Mouse (Mus musculus): ENCODE results near the gene Gm14443. TPM values are rescaled to one million over a fixed set of nuclear protein-coding genes. Genes with fewer than 3 reads are reported as not detected.
"Not testable (repeated sequence)": the region's sequence is repeated elsewhere in the genome, so short reads cannot be mapped to it uniquely, and the experiment has no call there.

Gene Gm14443
- polyA plus RNA-seq, 1 experiment from 2014 or later = 0.37 TPM

DNA sequence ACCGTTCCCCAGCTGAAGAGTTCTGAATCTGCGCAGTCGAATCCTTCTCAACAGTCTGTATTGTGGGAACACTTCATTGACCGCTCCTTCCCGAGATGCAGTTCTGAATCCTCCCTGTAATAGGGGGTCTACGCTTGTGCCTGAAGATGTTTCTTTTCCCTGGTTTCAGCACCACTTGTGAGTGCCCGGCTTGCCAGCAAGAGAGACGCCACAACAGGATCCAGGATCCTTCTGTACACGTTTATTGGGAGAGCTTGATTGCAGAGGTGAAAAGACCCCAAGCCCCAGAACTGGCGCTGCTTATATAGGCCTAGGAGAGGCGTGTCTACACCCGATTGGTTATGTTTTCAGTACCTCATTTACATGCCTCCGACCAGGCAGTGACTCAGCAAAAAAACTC lies 19.0 kb downstream of the Gm14443 start:
- WGBS = 82% methylated on average over 13 of the region's 13 CpGs
- no peak for ATAC-seq (ENCODE audit: extremely low read depth, insufficient number of reproducible peaks, low FRiP score, low TSS enrichment)
- no peak overlapping the region for H3K27ac ChIP-seq (replicated peaks)
- peaks cover 23% of the 10 kb centered on the region for H3K9me3 ChIP-seq
- H3K4me1 ChIP-seq = no peaks in the 10 kb centered on the region
- H3K27me3 ChIP-seq (replicated peaks) = no peaks in the 10 kb centered on the region
- no peak overlapping the region for H3K4me3 ChIP-seq
- no peak overlapping the region for H3K9ac ChIP-seq
- no peak overlapping the region for H3K4me2 ChIP-seq
- no peaks in the 10 kb centered on the region for H3K36me3 ChIP-seq

DNA sequence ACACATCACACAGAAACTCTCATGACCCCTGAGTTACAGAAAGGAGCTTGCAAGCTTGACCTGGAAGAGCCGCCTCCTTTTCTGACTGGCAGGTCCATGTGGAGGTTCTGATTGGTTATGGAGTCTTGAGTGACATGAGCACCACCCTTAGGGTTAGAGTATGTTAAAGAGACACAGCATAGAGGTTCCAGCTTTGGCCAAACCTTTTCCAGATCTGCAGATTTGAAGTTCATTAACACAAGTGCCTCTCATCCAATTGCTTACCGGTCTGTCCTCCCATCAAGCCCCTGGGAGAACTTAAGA lies 33.7 kb downstream of the Gm14443 start, which contains the start of gene Gm14399:
TSS of gene Gm14399 (minus strand) at position 20 of the 303 bp plus-strand sequence.
- WGBS = 7% methylated on average over 1 of the region's 2 CpGs
- ATAC-seq (ENCODE audit: extremely low read depth, insufficient number of reproducible peaks, low FRiP score, low TSS enrichment); H3K27ac ChIP-seq (replicated peaks); H3K27me3 ChIP-seq (replicated peaks); H3K36me3 ChIP-seq; H3K4me1 ChIP-seq; H3K9me3 ChIP-seq: not testable (repeated sequence)
- H3K4me3 ChIP-seq = peak within 1 kb of the TSS; percentile 58
- H3K4me2 ChIP-seq = peak within 1 kb of the TSS; percentile 60
- peak within 1 kb of the TSS; percentile 79 for H3K9ac ChIP-seq

DNA sequence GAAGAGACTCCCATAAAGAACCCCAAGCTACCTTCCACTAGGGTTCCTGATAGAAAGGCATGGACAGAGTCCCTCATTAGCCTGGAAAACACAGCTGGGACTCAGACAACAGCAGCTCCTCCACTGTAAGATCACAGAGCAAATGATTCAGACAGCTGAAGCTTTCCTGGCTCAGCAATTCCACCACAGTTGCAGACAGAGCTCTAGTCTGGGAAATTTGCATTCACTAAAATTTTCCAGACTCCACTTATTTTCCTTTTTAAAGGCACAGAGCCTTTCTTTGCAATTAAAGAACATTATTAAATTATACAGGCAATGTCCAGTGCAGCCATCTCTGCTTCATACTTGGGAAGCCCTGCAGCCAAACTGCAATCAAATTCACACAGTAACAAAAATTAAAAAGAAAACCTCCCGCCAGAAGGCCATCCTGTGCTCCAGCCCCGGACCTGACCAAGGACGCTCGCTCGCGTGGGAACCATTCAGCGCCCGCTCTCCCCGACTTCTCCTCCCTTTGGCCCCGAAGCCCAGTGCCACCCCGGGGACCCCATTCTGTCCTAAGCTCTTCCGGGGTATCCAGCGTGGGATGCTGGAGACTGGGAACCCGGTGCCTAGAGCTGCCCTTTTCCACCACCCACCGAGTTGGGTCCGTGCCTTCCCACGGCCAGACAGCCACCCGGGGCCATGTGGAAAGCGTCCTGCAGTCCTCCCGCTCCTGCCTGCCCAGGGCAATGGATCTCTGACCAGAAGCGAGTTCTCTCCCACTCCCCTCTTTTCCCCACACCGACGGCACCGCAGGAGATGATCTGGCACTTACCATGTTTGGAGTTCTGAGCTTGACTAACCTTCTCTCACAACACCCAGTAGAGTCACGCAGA lies 34.3 kb downstream of the Gm14443 start:
- H3K9me3 ChIP-seq; H3K27me3 ChIP-seq (replicated peaks); H3K4me1 ChIP-seq; H3K36me3 ChIP-seq; ATAC-seq (ENCODE audit: extremely low read depth, insufficient number of reproducible peaks, low FRiP score, low TSS enrichment); H3K27ac ChIP-seq (replicated peaks): not testable (repeated sequence)
- Histone ChIP-seq H3K4me3 (peak overlapping the region; percentile 58), H3K9ac (peak overlapping the region; percentile 79), H3K4me2 (peak overlapping the region; percentile 60)
- WGBS = 3% methylated on average over 25 of the region's 25 CpGs

- H3K4me2 ChIP-seq; H3K27ac ChIP-seq (replicated peaks); H3K4me1 ChIP-seq; H3K9me3 ChIP-seq; H3K9ac ChIP-seq; ATAC-seq (ENCODE audit: extremely low read depth, insufficient number of reproducible peaks, low FRiP score, low TSS enrichment); H3K27me3 ChIP-seq (replicated peaks); H3K4me3 ChIP-seq; H3K36me3 ChIP-seq: not testable (repeated sequence)
These were observed 35.0 kb downstream of the Gm14443 start for GRCm38 (mm10) chr2:175140624-175141023.

Other genes starting within 250 kb of the Gm14443 start
- not detected in 2 replicates for gene Gm14444, start 165.6 kb downstream of the Gm14443 start, polyA plus RNA-seq (2015; fragmentation: Nextera tagmentation; extraction: Ambion mirVana)
- 0.78 and 0.87 TPM in 2 replicates for gene Gm14393, start 108.1 kb downstream of the Gm14443 start, polyA plus RNA-seq (2015; fragmentation: Nextera tagmentation; extraction: Ambion mirVana)
- gene Gm14399, start 33.9 kb downstream of the Gm14443 start, polyA plus RNA-seq (2015; fragmentation: Nextera tagmentation; extraction: Ambion mirVana) = 3.9 and 7.2 TPM in 2 replicates
- 3.8 and 4.0 TPM in 2 replicates for gene Gm14391, start 31.0 kb upstream of the Gm14443 start, polyA plus RNA-seq (2015; fragmentation: Nextera tagmentation; extraction: Ambion mirVana)
- gene Gm14440, start 99.3 kb upstream of the Gm14443 start, polyA plus RNA-seq (2015; fragmentation: Nextera tagmentation; extraction: Ambion mirVana) = not detected in 2 replicates
- 8.8 and 9.5 TPM in 2 replicates for gene Gm4631, start 162.3 kb upstream of the Gm14443 start, polyA plus RNA-seq (2015; fragmentation: Nextera tagmentation; extraction: Ambion mirVana)
- 4.0 and 5.2 TPM in 2 replicates for gene Zfp968, start 196.6 kb upstream of the Gm14443 start, polyA plus RNA-seq (2015; fragmentation: Nextera tagmentation; extraction: Ambion mirVana)